Mouse (Mus musculus) erythroblast, adult 5-6 weeks (primary cell): Measurements from ENCODE around the gene Eif5a. TPM values are rescaled to one million over a fixed set of nuclear protein-coding genes. Genes with fewer than 3 reads are reported as not detected.

Experiments used
- ATAC-seq: replicated peaks from 2 replicates; pipeline ENCODE4 v1.8.0; 2016; ENCODE audit warnings: moderate number of reproducible peaks, mild to moderate bottlenecking, moderate TSS enrichment, inconsistent platforms; ENCODE audit not compliant: poor library complexity, low FRiP score, severe bottlenecking
- total RNA-seq, 2 experiments: library from RNA; stranded (forward) in 1 of 2; stranded (reverse) in 1 of 2; fragments of 150-400 nt in 1 of 2; fragments of 200-764, 138-1000 nt in 1 of 2; gene quantifications; 2 replicates each; pipeline versions ENCODE4 v1.2.3 to v1.2.4; 2015 to 2017; ENCODE audit warnings: low replicate concordance in 2 of 2

The Eif5a gene
- total RNA-seq, 2 experiments from 2014 or later: 205 to 340 TPM

- no peak for ATAC-seq
These were observed 39.7 kb downstream of the Eif5a start for GRCm38 (mm10) chr11:69881787-69882670.

DNA sequence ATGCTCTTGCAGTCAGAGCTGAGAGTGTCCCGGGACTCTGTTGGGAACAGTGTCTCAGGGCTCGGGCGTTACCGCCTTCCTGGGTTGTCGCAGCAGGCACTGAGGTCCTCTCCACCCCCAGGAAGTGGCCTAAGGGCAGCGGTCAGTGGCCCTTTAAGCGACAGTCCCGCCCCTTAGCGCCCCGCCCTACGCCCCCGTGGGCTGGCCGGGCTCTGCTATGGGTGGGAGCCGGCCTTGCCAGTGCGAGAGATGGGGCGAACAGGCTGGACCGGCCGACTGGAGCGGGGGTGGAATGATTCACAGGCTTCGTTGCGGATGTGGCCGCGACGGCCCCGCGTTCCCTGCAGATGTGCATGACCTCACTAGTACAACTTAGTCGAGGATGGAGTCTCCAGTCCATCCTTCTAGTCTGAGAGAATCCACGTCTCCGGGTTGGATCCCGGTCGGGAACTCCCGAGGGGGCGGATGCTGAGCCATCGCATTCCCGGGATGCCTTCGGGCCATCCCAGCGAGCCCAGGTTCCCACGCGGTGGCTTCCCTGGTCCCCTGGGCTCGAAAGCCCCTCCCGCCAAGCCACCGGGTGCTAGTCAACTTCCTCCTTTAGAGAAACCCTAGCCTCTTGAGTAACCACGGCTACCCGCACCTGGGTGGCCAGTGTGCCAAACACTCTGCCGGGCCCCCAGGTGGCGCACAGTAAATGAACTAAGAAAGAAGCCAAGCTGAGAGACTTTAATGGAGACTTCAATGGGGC, 40.7 kb downstream of the Eif5a start, which contains the start of gene Kctd11:
Gene Kctd11 (minus strand): TSS at position 554 of the 751 bp plus-strand sequence.
- ATAC-seq: peak; percentile 37

GRCm38 (mm10) chr11:69880506-69880852, 41.3 kb downstream of the Eif5a start:
- peak; percentile 60 for ATAC-seq

- ATAC-seq: no peak
These were observed 42.0 kb downstream of the Eif5a start for GRCm38 (mm10) chr11:69879711-69880110.

DNA sequence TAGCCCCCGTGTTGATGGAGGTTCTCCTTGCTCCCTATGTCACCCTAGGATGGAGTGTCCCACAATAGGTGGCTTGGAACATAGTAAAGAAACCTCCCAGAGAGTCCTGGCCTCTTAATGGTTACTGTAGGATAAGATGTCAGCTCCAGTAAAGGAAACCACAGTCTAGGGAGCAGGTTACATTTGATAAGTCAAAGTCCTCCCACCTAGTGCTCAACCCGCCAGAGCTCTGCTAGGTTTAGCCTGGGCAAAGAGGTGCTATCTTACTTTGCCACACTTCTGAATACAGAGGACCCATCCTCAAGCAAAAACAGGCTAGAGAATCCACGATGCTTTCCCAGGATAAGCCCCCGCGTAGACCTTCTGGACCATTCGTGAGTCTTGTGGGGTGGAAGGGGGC, 42.8 kb downstream of the Eif5a start:
- ATAC-seq: no peak

DNA sequence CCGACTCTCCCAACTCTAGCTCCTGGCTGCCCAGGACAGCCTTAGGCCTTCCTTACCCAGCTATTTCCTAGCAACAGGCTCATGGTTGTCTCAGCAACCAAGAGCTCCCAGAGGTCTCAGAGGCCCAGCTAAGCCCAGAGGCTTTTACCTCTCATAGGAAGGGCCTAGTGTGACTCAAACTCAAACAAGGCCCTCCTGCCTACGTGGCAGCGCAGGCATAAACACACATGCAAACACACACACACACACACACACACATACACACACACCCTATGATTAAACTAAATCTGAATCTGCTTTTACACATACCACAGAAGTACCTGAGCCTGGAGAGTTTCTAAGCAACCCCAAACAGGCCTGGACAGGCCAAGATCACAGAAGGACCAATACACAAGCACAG, 43.4 kb downstream of the Eif5a start:
- ATAC-seq: no peak

DNA sequence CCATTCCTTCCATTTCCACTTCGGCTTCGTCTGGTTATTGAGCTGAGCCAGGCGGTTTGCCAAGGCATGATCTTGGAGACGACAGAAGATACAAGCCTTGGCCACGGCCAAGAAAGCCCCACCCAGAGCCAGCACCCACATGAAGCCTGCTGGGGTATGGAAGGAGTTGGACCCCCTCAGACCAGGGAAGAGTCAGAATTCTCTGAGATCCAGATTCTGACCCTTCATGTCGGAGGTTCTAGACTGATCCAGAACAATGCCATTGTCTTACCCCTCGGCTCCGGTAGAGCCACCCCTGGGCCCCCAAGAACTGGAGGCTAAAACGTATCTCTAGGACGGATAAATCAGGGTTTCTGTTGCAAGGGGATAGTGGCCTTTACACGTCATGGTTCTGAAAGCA, 43.9 kb downstream of the Eif5a start, which contains the start of gene Tmem95:
Gene Tmem95 (minus strand): TSS at position 141 of the 400 bp plus-strand sequence.
- ATAC-seq: no peak

- ATAC-seq: peak; percentile 73
These were observed 44.9 kb downstream of the Eif5a start for GRCm38 (mm10) chr11:69876867-69877266.

- no peak for ATAC-seq
These were observed 45.6 kb downstream of the Eif5a start for GRCm38 (mm10) chr11:69876186-69876585.

DNA sequence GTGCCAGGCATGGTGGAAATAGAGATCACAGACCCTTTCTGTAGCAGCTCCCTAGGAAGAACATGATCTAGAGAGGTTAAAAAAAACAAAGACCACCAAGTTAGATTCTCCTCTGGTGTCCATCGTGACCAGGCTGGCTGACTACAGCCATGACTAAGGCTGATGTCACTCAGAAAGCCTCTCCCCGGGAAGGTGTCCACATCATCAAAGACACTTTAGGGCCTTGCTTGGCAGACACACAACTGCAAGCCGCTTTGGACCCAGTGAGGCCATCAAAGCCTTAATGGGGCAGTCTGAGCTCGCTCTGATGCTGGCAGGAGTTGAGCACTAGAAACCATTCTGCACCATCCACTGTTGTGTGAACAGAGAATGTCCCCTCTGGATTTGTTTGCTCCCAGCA, 49.3 kb downstream of the Eif5a start:
- no peak for ATAC-seq

GRCm38 (mm10) chr11:69871822-69872221, 49.9 kb downstream of the Eif5a start:
- no peak for ATAC-seq

DNA sequence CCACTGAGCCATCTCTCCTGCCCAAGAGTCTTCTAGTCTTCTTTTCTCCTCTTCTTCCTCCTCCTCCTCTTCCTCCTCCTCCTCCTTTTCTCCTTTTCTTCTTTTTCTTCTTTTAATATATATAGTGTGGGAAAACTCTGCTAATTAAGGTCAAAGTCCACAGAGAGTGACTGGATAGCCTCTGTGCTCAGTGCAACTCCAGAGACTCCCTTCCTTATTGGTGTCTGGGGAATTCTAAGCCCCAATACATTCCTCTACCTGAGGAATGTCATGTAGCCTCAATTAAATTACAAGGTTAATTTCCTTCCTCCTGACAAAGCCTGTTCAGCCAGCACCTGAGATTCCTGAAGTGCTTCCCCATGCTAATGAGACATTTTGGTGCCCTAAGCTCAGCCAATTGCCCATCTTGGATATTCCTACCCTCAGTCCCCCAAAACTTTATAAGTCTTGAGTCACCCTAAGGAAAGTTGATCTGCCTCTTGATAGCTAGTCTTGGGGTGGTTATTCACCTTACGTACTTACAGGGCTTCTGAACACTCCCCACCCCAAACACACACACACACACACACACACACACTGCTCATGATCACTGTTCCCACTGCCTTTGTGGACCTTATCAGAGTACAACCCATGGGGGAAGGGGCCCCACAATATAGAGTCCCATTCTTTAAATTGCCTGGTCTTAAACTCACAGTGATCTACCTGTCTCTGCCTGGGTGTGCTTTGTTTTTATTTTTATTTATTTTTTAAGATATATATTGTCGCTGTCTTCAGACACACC, 51.3 kb downstream of the Eif5a start:
- no peak for ATAC-seq

GRCm38 (mm10) chr11:69867335-69867734, 54.4 kb downstream of the Eif5a start:
- no peak for ATAC-seq

Other genes with a start within 250 kb of the Eif5a start
Only the 30 nearest of the 38 such genes appear.
- 56.5 and 58.3 TPM in 2 replicates for gene Polr2a, start 163.3 kb downstream of the Eif5a start, total RNA-seq (2015; ENCODE audit: low replicate concordance)
- gene Polr2a, start 163.3 kb downstream of the Eif5a start, total RNA-seq (2017; ENCODE audit: low replicate concordance): 69.5 and 76.9 TPM in 2 replicates
- gene Slc35g3, start 160.0 kb downstream of the Eif5a start, total RNA-seq (2015; ENCODE audit: low replicate concordance): not detected in 2 replicates
- gene Slc35g3, start 160.0 kb downstream of the Eif5a start, total RNA-seq (2017; ENCODE audit: low replicate concordance): not detected in 2 replicates
- gene Zbtb4, start 156.0 kb downstream of the Eif5a start, total RNA-seq (2015; ENCODE audit: low replicate concordance): 1.7 and 1.9 TPM in 2 replicates
- 0.94 and 2.4 TPM in 2 replicates for gene Zbtb4, start 156.0 kb downstream of the Eif5a start, total RNA-seq (2017; ENCODE audit: low replicate concordance)
- 4.0 TPM in 1 of 2 replicates, not detected in the other for gene Chrnb1, start 126.0 kb downstream of the Eif5a start, total RNA-seq (2015; ENCODE audit: low replicate concordance)
- 0.26 TPM in 1 of 2 replicates, not detected in the other for gene Chrnb1, start 126.0 kb downstream of the Eif5a start, total RNA-seq (2017; ENCODE audit: low replicate concordance)
- gene Fgf11, start 120.1 kb downstream of the Eif5a start, total RNA-seq (2015; ENCODE audit: low replicate concordance): not detected in 2 replicates
- not detected in 2 replicates for gene Fgf11, start 120.1 kb downstream of the Eif5a start, total RNA-seq (2017; ENCODE audit: low replicate concordance)
- gene Tmem102, start 116.3 kb downstream of the Eif5a start, total RNA-seq (2015; ENCODE audit: low replicate concordance): not detected in 2 replicates
- gene Tmem102, start 116.3 kb downstream of the Eif5a start, total RNA-seq (2017; ENCODE audit: low replicate concordance): not detected in 2 replicates
- gene Gm39566, start 106.7 kb downstream of the Eif5a start, total RNA-seq (2015; ENCODE audit: low replicate concordance): 0.42 TPM in 1 of 2 replicates, not detected in the other
- gene Gm39566, start 106.7 kb downstream of the Eif5a start, total RNA-seq (2017; ENCODE audit: low replicate concordance): 0.14 TPM in 1 of 2 replicates, not detected in the other
- not detected in 2 replicates for gene Spem2, start 103.5 kb downstream of the Eif5a start, total RNA-seq (2015; ENCODE audit: low replicate concordance)
- gene Spem2, start 103.5 kb downstream of the Eif5a start, total RNA-seq (2017; ENCODE audit: low replicate concordance): not detected in 2 replicates
- gene Spem1, start 99.8 kb downstream of the Eif5a start, total RNA-seq (2015; ENCODE audit: low replicate concordance): not detected in 2 replicates
- not detected in 2 replicates for gene Spem1, start 99.8 kb downstream of the Eif5a start, total RNA-seq (2017; ENCODE audit: low replicate concordance)
- gene Nlgn2, start 84.2 kb downstream of the Eif5a start, total RNA-seq (2015; ENCODE audit: low replicate concordance): 0.19 and 0.42 TPM in 2 replicates
- gene Nlgn2, start 84.2 kb downstream of the Eif5a start, total RNA-seq (2017; ENCODE audit: low replicate concordance): 0.28 and 1.1 TPM in 2 replicates
- 142 and 218 TPM in 2 replicates for gene Tmem256, start 83.4 kb downstream of the Eif5a start, total RNA-seq (2015; ENCODE audit: low replicate concordance)
- 57.1 and 181 TPM in 2 replicates for gene Tmem256, start 83.4 kb downstream of the Eif5a start, total RNA-seq (2017; ENCODE audit: low replicate concordance)
- 12.5 and 17.6 TPM in 2 replicates for gene Plscr3, start 75.6 kb downstream of the Eif5a start, total RNA-seq (2015; ENCODE audit: low replicate concordance)
- 5.9 and 11.4 TPM in 2 replicates for gene Plscr3, start 75.6 kb downstream of the Eif5a start, total RNA-seq (2017; ENCODE audit: low replicate concordance)
- 15.5 and 19.6 TPM in 2 replicates for gene Tnk1, start 63.2 kb downstream of the Eif5a start, total RNA-seq (2015; ENCODE audit: low replicate concordance)
- 8.3 and 13.8 TPM in 2 replicates for gene Tnk1, start 63.2 kb downstream of the Eif5a start, total RNA-seq (2017; ENCODE audit: low replicate concordance)
- not detected in 2 replicates for gene Tmem95, start 43.9 kb downstream of the Eif5a start, total RNA-seq (2015; ENCODE audit: low replicate concordance)
- not detected in 2 replicates for gene Tmem95, start 43.9 kb downstream of the Eif5a start, total RNA-seq (2017; ENCODE audit: low replicate concordance)
- 1.3 and 2.1 TPM in 2 replicates for gene Kctd11, start 40.6 kb downstream of the Eif5a start, total RNA-seq (2015; ENCODE audit: low replicate concordance)
- 0.42 and 0.77 TPM in 2 replicates for gene Kctd11, start 40.6 kb downstream of the Eif5a start, total RNA-seq (2017; ENCODE audit: low replicate concordance)
- gene Acap1, start 26.4 kb downstream of the Eif5a start, total RNA-seq (2015; ENCODE audit: low replicate concordance): 9.0 and 15.7 TPM in 2 replicates
- 12.1 and 16.1 TPM in 2 replicates for gene Acap1, start 26.4 kb downstream of the Eif5a start, total RNA-seq (2017; ENCODE audit: low replicate concordance)
- gene 2810408A11Rik, start 21.0 kb downstream of the Eif5a start, total RNA-seq (2015; ENCODE audit: low replicate concordance): 2.7 TPM in 1 of 2 replicates, not detected in the other
- 6.0 TPM in 1 of 2 replicates, not detected in the other for gene 2810408A11Rik, start 21.0 kb downstream of the Eif5a start, total RNA-seq (2017; ENCODE audit: low replicate concordance)
- 3.5 and 3.8 TPM in 2 replicates for gene Neurl4, start 20.9 kb downstream of the Eif5a start, total RNA-seq (2015; ENCODE audit: low replicate concordance)
- gene Neurl4, start 20.9 kb downstream of the Eif5a start, total RNA-seq (2017; ENCODE audit: low replicate concordance): 9.3 and 16.0 TPM in 2 replicates
- 69.0 and 102 TPM in 2 replicates for gene Gps2, start 8.1 kb downstream of the Eif5a start, total RNA-seq (2015; ENCODE audit: low replicate concordance)
- gene Gps2, start 8.1 kb downstream of the Eif5a start, total RNA-seq (2017; ENCODE audit: low replicate concordance): 52.9 and 63.3 TPM in 2 replicates
- not detected in 2 replicates for gene Ybx2, start 13.8 kb upstream of the Eif5a start, total RNA-seq (2015; ENCODE audit: low replicate concordance)
- 5.0 TPM in 1 of 2 replicates, not detected in the other for gene Ybx2, start 13.8 kb upstream of the Eif5a start, total RNA-seq (2017; ENCODE audit: low replicate concordance)
- 31.3 and 37.9 TPM in 2 replicates for gene Slc2a4, start 26.2 kb upstream of the Eif5a start, total RNA-seq (2015; ENCODE audit: low replicate concordance)
- 98.1 and 151 TPM in 2 replicates for gene Slc2a4, start 26.2 kb upstream of the Eif5a start, total RNA-seq (2017; ENCODE audit: low replicate concordance)
- gene Cldn7, start 42.8 kb upstream of the Eif5a start, total RNA-seq (2015; ENCODE audit: low replicate concordance): not detected in 2 replicates
- not detected in 2 replicates for gene Cldn7, start 42.8 kb upstream of the Eif5a start, total RNA-seq (2017; ENCODE audit: low replicate concordance)
- 48.1 and 52.3 TPM in 2 replicates for gene Ctdnep1, start 59.2 kb upstream of the Eif5a start, total RNA-seq (2015; ENCODE audit: low replicate concordance)
- 10.8 and 12.5 TPM in 2 replicates for gene Ctdnep1, start 59.2 kb upstream of the Eif5a start, total RNA-seq (2017; ENCODE audit: low replicate concordance)
- gene Elp5, start 60.6 kb upstream of the Eif5a start, total RNA-seq (2015; ENCODE audit: low replicate concordance): 24.9 and 35.5 TPM in 2 replicates
- gene Elp5, start 60.6 kb upstream of the Eif5a start, total RNA-seq (2017; ENCODE audit: low replicate concordance): 14.5 and 18.7 TPM in 2 replicates
- 328 and 394 TPM in 2 replicates for gene Gabarap, start 69.2 kb upstream of the Eif5a start, total RNA-seq (2015; ENCODE audit: low replicate concordance)
- 127 and 214 TPM in 2 replicates for gene Gabarap, start 69.2 kb upstream of the Eif5a start, total RNA-seq (2017; ENCODE audit: low replicate concordance)
- 8.5 and 11.3 TPM in 2 replicates for gene Phf23, start 73.8 kb upstream of the Eif5a start, total RNA-seq (2015; ENCODE audit: low replicate concordance)
- 7.4 and 11.0 TPM in 2 replicates for gene Phf23, start 73.8 kb upstream of the Eif5a start, total RNA-seq (2017; ENCODE audit: low replicate concordance)
- gene Dvl2, start 78.6 kb upstream of the Eif5a start, total RNA-seq (2015; ENCODE audit: low replicate concordance): 1.3 and 4.2 TPM in 2 replicates
- gene Dvl2, start 78.6 kb upstream of the Eif5a start, total RNA-seq (2017; ENCODE audit: low replicate concordance): 2.1 and 7.4 TPM in 2 replicates
- 23.6 and 48.4 TPM in 2 replicates for gene Acadvl, start 93.5 kb upstream of the Eif5a start, total RNA-seq (2015; ENCODE audit: low replicate concordance)
- 18.6 and 20.4 TPM in 2 replicates for gene Acadvl, start 93.5 kb upstream of the Eif5a start, total RNA-seq (2017; ENCODE audit: low replicate concordance)
- gene Dlg4, start 95.0 kb upstream of the Eif5a start, total RNA-seq (2015; ENCODE audit: low replicate concordance): 7.7 TPM in 1 of 2 replicates, not detected in the other
- 0.17 and 0.84 TPM in 2 replicates for gene Dlg4, start 95.0 kb upstream of the Eif5a start, total RNA-seq (2017; ENCODE audit: low replicate concordance)
- not detected in 2 replicates for gene Asgr1, start 132.1 kb upstream of the Eif5a start, total RNA-seq (2015; ENCODE audit: low replicate concordance)
- gene Asgr1, start 132.1 kb upstream of the Eif5a start, total RNA-seq (2017; ENCODE audit: low replicate concordance): not detected in 2 replicates